Mouse (Mus musculus): ENCODE measurements around the gene Disc1. TPM values are rescaled to one million over a fixed set of nuclear protein-coding genes. Genes with fewer than 3 reads are reported as not detected.
A peak's percentile ranks its signal among the peaks of the same experiment; 100 is the strongest.

The Disc1 gene
- polyA plus RNA-seq, 1 experiment: 2.1 TPM

GRCm38 (mm10) chr8:125187044-125187443 lies 133.0 kb downstream of the Disc1 start:
- TF ChIP-seq POLR2A (IDR thresholded peaks at IDR 0.05; ENCODE audit: borderline replicate concordance, extremely low read depth, insufficient read depth, insufficient read length, poor library complexity, severe bottlenecking): no peak
- no peak for TF ChIP-seq CTCF (IDR thresholded peaks at IDR 0.05; ENCODE audit: borderline replicate concordance, extremely low read depth, insufficient read depth, insufficient read length)
- DNase-seq (ENCODE audit: low read depth): peak; percentile 47

DNA sequence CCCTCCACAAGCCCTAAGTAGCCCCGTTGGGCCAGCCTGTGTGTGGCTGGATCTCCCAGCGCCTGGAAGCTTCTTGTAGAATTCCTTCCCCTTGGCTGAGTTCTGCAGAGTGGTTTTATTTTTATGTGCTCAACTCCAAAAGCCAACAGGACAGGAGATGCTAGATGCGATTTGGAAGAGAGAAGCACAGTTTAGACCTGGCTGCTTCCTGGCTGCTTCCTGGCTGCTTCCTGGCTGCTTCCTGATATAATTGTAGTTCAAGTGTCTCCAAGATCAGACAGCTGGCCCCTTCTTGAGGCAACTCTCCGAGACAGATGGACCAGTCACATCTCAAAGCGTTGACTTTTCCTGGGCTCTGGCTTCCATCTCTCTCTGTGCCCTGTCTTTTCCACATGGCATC lies 139.7 kb downstream of the Disc1 start:
- DNase-seq (ENCODE audit: low read depth): no peak
- TF ChIP-seq CTCF (IDR thresholded peaks at IDR 0.05; ENCODE audit: borderline replicate concordance, extremely low read depth, insufficient read depth, insufficient read length) (no peak), POLR2A (IDR thresholded peaks at IDR 0.05; ENCODE audit: borderline replicate concordance, extremely low read depth, insufficient read depth, insufficient read length, poor library complexity, severe bottlenecking) (no peak)

GRCm38 (mm10) chr8:125195121-125195520 lies 141.1 kb downstream of the Disc1 start:
- peak; percentile 25 for DNase-seq (ENCODE audit: low read depth)
- TF ChIP-seq POLR2A (IDR thresholded peaks at IDR 0.05; ENCODE audit: borderline replicate concordance, extremely low read depth, insufficient read depth, insufficient read length, poor library complexity, severe bottlenecking): no peak
- TF ChIP-seq CTCF (IDR thresholded peaks at IDR 0.05; ENCODE audit: borderline replicate concordance, extremely low read depth, insufficient read depth, insufficient read length): no peak

- TF ChIP-seq CTCF (IDR thresholded peaks at IDR 0.05; ENCODE audit: borderline replicate concordance, extremely low read depth, insufficient read depth, insufficient read length): no peak
- TF ChIP-seq POLR2A (IDR thresholded peaks at IDR 0.05; ENCODE audit: borderline replicate concordance, extremely low read depth, insufficient read depth, insufficient read length, poor library complexity, severe bottlenecking): no peak
- no peak for DNase-seq (ENCODE audit: low read depth)
These were observed 142.6 kb downstream of the Disc1 start for GRCm38 (mm10) chr8:125196573-125197094.

DNA sequence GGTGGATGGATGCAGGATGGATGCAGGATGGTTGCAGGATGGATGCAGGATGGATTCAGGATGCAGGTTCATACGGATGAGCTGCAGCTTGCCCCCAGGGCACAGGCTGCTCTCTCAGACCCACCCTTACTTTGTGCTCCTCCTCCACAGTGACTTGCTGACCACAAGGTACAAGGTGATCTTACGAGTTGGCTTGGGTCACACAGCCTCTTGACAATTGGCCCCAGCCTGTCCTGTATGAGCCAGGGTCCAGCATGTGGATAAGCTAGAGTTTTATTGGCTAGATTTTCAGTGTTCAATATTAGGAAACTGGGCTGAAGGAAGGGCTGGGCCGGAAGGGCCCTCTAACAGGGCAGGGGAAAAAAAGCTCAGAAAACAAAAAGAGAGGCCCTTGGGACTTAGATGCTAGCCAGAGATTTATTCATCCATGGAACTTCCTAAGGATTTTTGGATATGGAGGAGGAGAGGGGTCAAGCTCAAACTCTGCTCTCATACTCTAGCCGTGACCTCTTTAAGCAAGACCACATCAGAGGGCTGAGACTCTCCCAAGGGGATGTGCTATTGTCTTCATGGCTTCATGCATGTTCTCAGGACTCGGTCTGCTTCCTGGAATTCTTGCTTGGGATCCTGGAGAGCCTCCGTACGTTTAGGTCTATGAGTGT lies 143.5 kb downstream of the Disc1 start:
- no peak for DNase-seq (ENCODE audit: low read depth)
- TF ChIP-seq CTCF (IDR thresholded peaks at IDR 0.05; ENCODE audit: borderline replicate concordance, extremely low read depth, insufficient read depth, insufficient read length): no peak
- TF ChIP-seq POLR2A (IDR thresholded peaks at IDR 0.05; ENCODE audit: borderline replicate concordance, extremely low read depth, insufficient read depth, insufficient read length, poor library complexity, severe bottlenecking): no peak

DNA sequence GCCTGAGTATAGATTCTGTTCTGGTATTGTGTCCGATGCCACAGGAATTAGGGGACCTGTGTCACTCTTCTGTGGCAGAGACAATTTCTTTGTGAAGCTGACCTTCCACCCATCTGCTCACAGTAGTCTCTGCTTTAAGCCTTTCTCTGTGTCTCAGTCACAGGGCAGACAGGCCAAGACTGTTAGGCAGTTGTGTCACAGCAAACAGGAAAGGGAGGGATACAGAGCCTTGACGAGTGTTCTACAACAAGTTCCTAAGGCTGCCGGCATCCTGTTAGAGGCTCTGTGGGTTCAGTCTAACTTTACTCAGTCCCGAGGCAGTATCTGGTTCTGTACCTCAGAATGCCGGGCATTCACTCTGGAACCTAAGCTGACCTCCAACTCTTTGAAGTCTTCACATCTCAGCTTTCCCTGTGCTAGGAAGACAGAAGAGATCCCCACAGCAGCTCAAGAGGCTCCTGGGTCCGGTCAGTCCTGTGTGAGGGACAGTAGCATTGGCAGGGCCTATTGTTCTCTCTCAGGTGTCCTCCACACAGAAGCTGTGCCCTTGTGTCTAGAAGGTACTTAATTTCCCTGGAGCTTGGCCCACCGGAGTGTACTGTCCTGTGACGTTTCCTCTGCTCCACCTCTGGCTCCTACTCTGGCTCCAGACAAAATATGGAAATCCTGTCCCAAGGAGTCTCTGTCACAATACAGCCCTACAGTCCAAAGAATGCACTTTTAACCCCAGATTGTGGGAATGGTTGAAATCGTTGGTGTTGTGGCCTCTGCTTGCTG lies 144.6 kb downstream of the Disc1 start:
- DNase-seq (ENCODE audit: low read depth): no peak
- no peak for TF ChIP-seq POLR2A (IDR thresholded peaks at IDR 0.05; ENCODE audit: borderline replicate concordance, extremely low read depth, insufficient read depth, insufficient read length, poor library complexity, severe bottlenecking)
- no peak for TF ChIP-seq CTCF (IDR thresholded peaks at IDR 0.05; ENCODE audit: borderline replicate concordance, extremely low read depth, insufficient read depth, insufficient read length)

DNA sequence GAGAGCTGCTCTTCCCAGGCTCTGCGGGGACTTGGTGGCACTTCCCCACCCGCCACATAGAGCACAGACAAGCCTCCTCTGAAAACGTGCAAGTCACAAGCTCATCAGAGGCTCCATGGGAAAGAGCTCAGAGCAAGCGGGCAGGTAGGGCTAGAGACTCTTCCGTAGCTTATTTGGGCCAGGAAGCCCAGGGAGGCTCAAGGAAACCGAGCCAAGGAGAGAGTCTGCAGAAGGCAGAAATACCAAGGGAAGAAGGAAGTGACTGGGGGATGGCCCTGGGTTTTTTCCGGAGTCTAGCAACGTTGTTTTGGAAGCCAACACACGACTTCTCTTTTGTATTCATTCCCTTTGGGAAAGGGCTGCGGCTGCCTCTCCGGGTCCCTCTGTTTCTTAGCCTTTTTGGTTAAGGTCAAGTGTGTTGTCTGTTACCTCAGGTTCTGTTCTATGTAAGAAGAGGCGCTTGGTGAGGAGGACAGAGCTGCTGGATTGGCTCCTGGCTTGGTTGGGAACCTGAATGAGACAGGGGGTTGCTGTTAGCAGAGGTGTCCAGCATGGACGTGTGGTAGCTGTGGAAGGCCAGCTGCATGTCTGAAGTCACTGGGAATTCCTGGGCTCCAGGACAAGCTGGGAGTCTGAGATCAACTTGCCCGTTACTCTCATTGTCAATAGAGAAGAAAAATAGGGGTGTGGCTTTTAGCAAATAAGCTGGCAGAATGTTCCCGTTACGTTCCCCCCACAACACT lies 145.4 kb downstream of the Disc1 start:
- no peak for TF ChIP-seq POLR2A (IDR thresholded peaks at IDR 0.05; ENCODE audit: borderline replicate concordance, extremely low read depth, insufficient read depth, insufficient read length, poor library complexity, severe bottlenecking)
- no peak for TF ChIP-seq CTCF (IDR thresholded peaks at IDR 0.05; ENCODE audit: borderline replicate concordance, extremely low read depth, insufficient read depth, insufficient read length)
- DNase-seq (ENCODE audit: low read depth): no peak

DNA sequence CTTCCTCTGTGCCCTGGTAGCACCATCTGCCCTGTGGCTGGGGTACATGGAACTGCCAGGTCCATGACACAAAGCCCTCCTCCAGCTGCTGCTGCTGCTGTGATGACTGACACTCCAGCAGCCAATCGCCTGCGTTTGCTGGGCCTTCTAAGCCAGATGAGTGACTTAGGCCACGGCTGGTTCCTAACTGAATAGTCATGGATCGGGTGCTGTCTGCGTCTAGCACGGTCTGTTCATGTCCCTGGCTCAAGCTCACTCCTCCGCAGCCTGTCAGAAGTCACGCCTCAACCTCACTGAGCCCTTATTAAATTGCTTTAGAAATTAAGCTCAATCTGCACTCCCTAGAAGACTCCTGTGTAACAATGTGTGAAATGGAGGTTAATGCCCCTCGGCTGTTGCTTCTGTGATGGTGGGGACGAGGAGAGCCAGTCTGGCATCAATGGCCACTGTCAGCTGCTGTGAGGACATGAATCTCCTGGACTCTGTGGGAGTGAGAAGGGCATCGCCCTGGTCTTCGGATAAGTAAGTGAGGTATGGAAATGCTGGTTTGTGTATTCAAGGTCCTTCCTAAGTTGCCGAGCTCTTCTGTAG lies 146.4 kb downstream of the Disc1 start:
- DNase-seq (ENCODE audit: low read depth): peak; percentile 36
- TF ChIP-seq POLR2A (IDR thresholded peaks at IDR 0.05; ENCODE audit: borderline replicate concordance, extremely low read depth, insufficient read depth, insufficient read length, poor library complexity, severe bottlenecking): no peak
- no peak for TF ChIP-seq CTCF (IDR thresholded peaks at IDR 0.05; ENCODE audit: borderline replicate concordance, extremely low read depth, insufficient read depth, insufficient read length)

DNA sequence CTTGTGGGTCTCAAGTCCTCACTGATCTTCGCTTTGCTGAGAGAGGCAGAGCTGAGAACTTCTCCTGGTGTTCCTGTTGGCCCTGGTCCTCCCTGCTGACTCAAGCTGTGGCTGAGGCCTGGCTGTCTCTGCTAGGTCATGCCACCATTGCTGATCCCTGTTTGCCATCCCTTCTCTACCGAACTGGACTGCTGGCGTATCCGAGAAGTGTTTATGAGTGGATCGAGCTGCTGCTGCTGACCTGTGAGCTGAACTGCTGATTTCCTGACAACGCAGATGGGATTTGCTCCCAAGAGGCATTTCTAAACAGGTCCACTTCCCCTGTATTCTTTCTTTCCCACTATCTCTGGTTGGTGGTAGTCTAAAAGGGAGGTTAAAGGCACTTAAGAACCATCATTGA lies 147.7 kb downstream of the Disc1 start:
- DNase-seq (ENCODE audit: low read depth): no peak
- no peak for TF ChIP-seq POLR2A (IDR thresholded peaks at IDR 0.05; ENCODE audit: borderline replicate concordance, extremely low read depth, insufficient read depth, insufficient read length, poor library complexity, severe bottlenecking)
- no peak for TF ChIP-seq CTCF (IDR thresholded peaks at IDR 0.05; ENCODE audit: borderline replicate concordance, extremely low read depth, insufficient read depth, insufficient read length)

DNA sequence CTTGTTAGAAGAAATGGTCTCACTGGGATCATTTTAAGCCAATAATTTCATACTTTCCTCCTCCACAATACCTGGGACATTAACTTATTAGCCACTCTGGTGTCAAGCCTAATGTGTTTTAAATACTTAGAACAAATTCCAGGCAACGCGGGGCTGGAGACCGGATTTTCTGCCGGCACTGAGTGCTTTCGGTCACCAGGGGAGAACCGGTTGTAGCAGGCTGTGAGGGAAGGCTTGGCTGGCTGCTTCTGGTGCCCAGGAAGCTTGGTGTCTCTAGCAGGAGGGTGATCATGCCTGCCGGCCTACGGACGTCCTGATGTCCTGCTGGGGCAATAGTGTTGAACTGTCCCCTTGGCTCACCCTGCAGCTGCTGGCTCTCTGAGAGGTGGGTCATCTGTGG lies 149.0 kb downstream of the Disc1 start:
- no peak for DNase-seq (ENCODE audit: low read depth)
- TF ChIP-seq POLR2A (IDR thresholded peaks at IDR 0.05; ENCODE audit: borderline replicate concordance, extremely low read depth, insufficient read depth, insufficient read length, poor library complexity, severe bottlenecking) (no peak), CTCF (IDR thresholded peaks at IDR 0.05; ENCODE audit: borderline replicate concordance, extremely low read depth, insufficient read depth, insufficient read length) (no peak)

DNA sequence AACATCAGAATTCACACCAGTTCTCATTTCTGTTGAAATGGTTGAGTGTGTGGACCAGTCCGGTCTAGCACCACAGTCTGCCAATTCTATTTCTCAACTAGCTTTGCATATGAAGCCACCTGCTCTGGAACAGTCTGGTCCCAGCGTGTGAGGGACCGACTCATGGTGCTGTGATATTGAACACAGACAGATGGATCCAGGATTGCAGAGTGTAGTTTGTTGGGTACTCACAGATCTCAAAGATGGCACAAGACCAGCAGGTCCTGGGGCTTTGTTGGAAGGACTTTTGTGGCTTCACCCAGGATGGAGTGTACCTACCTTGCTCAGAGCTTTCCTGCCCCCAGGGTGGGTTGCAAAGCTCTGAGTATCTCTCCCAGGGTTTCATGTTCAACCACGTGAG lies 151.6 kb downstream of the Disc1 start:
- TF ChIP-seq POLR2A (IDR thresholded peaks at IDR 0.05; ENCODE audit: borderline replicate concordance, extremely low read depth, insufficient read depth, insufficient read length, poor library complexity, severe bottlenecking) (no peak), CTCF (IDR thresholded peaks at IDR 0.05; ENCODE audit: borderline replicate concordance, extremely low read depth, insufficient read depth, insufficient read length) (no peak)
- no peak for DNase-seq (ENCODE audit: low read depth)
